Mouse (Mus musculus): ENCODE results near the gene Arfgef2.

The Arfgef2 gene

GRCm38 (mm10) chr2:166793542-166794214 is 11.7 kb upstream of the Arfgef2 start:
- ChIA-PET CTCF (interaction anchor here in 3 of 4 experiments (0.6 to 2.4 kb wide), 7 partner anchors 10 to 353 kb away, joined by 3 to 9 read pairs (median 6); no protein-coding TSS in a partner anchor), POLR2A (interaction anchor here in 2 of 4 experiments (0.5 to 3.2 kb wide), 14 partner anchors 9 to 223 kb away, joined by 3 to 18 read pairs (median 5); partner anchors contain the start of genes Arfgef2 (in 2 of the 2) and Cse1l (in 2 of the 2))

DNA sequence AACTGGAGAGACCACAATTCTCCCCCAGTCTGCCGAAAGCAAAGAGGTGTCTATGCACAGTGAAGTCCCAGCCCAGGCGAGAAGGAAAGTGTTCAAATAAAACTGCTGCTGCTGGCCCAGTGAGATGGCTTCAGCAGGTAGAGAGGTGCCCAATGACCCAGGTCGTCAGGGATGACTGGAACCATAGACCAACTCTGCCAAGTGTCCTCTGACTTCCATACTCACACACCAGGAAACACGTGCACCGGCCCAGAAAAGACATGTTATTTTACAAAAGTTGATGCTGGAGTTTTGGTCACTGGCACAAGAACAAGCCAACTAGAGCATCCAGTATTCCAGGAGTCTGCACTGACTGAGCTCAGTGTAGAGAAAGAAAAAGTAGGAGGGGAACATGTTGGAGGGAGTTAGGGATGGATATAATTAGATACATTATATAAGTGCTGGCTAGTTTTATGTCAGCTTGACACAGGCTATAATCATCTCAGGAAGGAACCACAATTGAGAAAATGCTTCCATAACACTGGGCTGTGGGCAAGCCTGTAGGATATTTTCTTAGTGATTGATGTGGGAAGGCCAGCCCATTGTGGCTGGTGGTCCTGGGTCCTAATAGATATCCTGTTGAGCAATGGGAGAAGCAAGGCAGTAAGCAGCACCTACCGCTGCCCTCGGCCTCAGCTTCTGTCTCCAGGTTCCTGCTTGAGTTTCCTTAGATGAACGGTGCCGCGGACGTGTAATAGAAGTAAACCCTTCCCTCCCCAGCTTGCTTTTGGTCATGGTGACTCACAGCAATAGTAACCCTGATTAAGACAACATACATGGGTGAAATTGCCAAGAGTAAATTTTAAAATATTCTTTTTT is 5.5 kb upstream of the Arfgef2 start:
- ChIA-PET CTCF (no interaction called here), POLR2A (interaction anchor here in 2 of 4 experiments (0.5 to 1.0 kb wide), 2 partner anchors 12 to 973 kb away, joined by 4 read pairs; no protein-coding TSS in a partner anchor)

DNA sequence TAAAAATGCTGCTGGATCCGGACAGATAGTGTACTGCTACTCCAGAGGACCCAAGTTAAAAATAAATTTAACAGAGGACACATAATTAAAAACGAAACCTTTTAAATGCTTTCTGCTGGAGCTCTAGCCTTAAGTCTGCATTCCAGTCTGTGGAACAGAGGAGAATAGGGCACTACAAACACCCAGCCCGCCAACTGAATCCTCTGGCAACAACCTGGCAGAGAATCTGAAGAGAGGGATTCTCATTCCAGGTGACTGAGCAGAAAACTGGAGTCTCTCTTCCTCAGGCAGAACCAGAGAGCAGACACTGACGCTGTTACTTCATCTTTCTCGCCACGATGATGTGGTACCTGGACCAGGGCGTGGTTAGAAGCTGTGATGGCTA is 4.9 kb upstream of the Arfgef2 start:
- ChIA-PET CTCF (no interaction called here), POLR2A (interaction anchor here in 2 of 4 experiments (0.5 to 1.0 kb wide), 2 partner anchors 13 to 973 kb away, joined by 4 read pairs; no protein-coding TSS in a partner anchor)

DNA sequence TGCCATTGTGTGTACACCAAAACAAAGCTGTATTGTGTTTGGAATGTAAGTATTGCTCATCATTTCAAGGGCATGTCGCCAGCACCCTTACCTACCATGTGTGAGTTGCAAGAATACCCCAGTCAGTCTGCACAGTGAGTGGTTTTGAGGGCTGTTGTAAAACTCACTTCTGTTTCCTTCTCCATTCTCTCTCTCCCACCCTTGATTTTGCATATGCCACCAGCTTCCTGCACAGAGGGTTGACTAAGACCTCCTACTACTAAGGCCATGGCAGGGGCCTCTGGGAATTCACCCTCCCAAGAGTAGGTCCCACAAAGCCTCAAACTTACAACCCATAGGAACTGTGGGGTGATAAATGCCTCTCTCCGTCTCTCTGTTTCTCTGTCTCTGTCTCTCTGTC is 4.0 kb upstream of the Arfgef2 start:
- POLR2A ChIA-PET, result no interaction called here
- CTCF ChIA-PET, result no interaction called here

DNA sequence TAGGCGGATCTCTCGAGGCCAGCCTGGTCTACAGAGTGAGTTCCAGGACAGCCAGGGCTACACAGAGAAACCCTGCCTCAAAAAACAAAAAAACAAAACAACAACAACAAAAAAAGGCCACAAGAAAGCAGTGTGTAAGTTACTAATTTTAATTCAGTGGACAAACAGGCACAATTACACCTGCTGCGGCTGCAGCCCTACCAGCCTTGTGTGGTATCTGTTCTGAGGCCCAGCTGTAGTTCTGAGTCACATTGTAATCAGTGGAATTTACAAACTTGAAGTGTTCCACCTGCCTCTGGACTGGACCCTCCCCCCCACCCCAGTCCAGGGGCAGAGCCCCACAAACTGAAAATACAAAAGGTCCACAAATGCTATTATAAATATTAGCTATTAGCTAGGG is 2.1 kb upstream of the Arfgef2 start:
- ChIA-PET CTCF (interaction anchor here in 2 of 4 experiments (0.6 to 1.5 kb wide), 2 partner anchors 11 to 129 kb away, joined by 3 to 4 read pairs; partner anchors contain the start of gene Trp53rkb (in 1 of the 2)), POLR2A (interaction anchor here in 3 of 4 experiments (0.7 to 2.7 kb wide), 7 partner anchors 11 to 587 kb away, joined by 3 to 18 read pairs (median 3); partner anchors contain the start of gene Trp53rkb (in 1 of the 3))

- CTCF ChIA-PET, result interaction anchor here (0.5 to 1.3 kb wide), 9 partner anchors 14 to 668 kb away, joined by 3 to 8 read pairs (median 3); partner anchors contain the start of gene Trp53rkb (in 1 of the 4)
- POLR2A ChIA-PET, result interaction anchor here (0.6 to 3.6 kb wide), 57 partner anchors 10 to 995 kb away, joined by 3 to 37 read pairs (median 3); partner anchors contain the start of genes Cse1l (in 2 of the 4), Trp53rkb (in 2 of the 4), Prex1 (in 1 of the 4) and Znfx1 (in 1 of the 4)
Measured at GRCm38 (mm10) chr2:166806173-166806705, 851 bp downstream of the Arfgef2 start.

GRCm38 (mm10) chr2:166806813-166807212 is 1.4 kb downstream of the Arfgef2 start:
- CTCF ChIA-PET, result interaction anchor here in 1 of 4 experiments (0.5 kb wide), 1 partner anchor 98 kb away, joined by 3 read pairs; no protein-coding TSS in a partner anchor
- POLR2A ChIA-PET, result interaction anchor here in 2 of 4 experiments (1.1 to 3.6 kb wide), 17 partner anchors 10 to 194 kb away, joined by 3 to 37 read pairs (median 5); partner anchors contain the start of genes Cse1l (in 2 of the 2) and Trp53rkb (in 1 of the 2)

GRCm38 (mm10) chr2:166809499-166809898 is 4.1 kb downstream of the Arfgef2 start:
- CTCF ChIA-PET, result interaction anchor here in 1 of 4 experiments (1.2 kb wide), 1 partner anchor 28 kb away, joined by 3 read pairs; no protein-coding TSS in a partner anchor
- POLR2A ChIA-PET, result interaction anchor here in 2 of 4 experiments (1.3 to 1.8 kb wide), 2 partner anchors 10 to 18 kb away, joined by 4 to 15 read pairs; no protein-coding TSS in a partner anchor

- ChIA-PET POLR2A (interaction anchor here in 3 of 4 experiments (0.6 to 1.8 kb wide), 8 partner anchors 9 to 1000 kb away, joined by 3 to 15 read pairs (median 4); no protein-coding TSS in a partner anchor), CTCF (interaction anchor here in 2 of 4 experiments (1.0 to 1.2 kb wide), 2 partner anchors 29 to 44 kb away, joined by 3 read pairs; no protein-coding TSS in a partner anchor)
Measured at GRCm38 (mm10) chr2:166810821-166811220, 5.4 kb downstream of the Arfgef2 start.

DNA sequence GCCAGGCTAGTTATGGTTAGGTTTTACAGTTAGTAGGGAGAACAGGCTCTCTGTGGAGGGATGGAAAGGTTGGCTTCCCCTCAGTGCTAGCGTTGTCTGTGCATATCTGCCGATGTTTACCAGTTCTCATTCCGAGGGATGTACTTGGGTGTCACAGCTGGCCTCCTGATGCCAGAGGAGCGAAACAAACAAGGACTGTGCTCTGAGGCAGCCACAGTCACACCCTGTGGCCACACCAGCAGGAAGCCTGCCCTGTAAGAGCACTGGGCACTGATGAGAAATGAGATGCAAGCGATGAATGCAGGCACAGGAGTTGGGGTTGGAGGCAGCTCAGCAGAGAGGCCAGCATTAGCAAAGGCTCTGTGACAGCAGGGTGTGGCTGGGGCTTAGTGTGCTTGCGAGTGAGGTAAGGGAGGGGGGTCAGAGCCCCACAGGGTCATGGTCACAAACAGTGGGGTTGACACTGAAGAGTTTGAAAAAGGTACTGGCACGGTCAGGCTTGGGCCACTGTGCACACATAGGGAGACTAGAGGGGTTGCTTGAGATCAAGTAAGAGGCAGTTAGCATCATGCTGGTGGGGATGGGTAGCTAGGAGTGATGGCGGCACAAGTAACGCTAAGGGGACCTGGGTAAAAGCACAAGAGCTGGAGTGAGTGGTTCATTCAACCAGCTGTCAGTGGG is 13.2 kb downstream of the Arfgef2 start:
- ChIA-PET CTCF (interaction anchor here in 2 of 4 experiments (0.5 to 1.4 kb wide), 5 partner anchors 27 to 762 kb away, joined by 3 to 5 read pairs (median 3); no protein-coding TSS in a partner anchor), POLR2A (interaction anchor here in 3 of 4 experiments (0.6 to 3.9 kb wide), 10 partner anchors 8 to 27 kb away, joined by 3 to 37 read pairs (median 6); partner anchors contain the start of genes Arfgef2 (in 2 of the 3) and Trp53rkb (in 1 of the 3))

DNA sequence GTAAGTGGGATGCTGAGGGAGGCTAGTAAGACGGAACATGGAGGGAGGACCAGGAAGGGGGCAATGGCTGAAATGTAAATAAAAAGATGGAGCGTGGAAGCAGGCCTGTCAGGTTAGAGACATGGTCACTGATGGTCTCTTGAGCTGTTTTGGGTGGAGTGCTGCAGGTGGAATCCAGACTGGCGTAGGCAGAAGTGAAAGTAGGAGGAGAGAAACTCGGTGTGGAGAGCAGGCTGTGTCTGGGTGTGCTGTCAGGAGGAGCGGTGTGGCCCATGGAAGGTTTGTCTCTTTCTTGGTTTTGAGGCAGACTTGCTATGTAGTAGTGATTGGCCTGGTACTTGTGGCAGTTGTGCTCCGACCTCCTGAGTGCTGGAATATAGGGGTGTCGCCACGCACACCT is 14.5 kb downstream of the Arfgef2 start:
- ChIA-PET CTCF (interaction anchor here in 2 of 4 experiments (0.6 to 1.4 kb wide), 3 partner anchors 35 to 1103 kb away, joined by 3 read pairs; no protein-coding TSS in a partner anchor), POLR2A (interaction anchor here in 3 of 4 experiments (0.6 to 3.9 kb wide), 8 partner anchors 9 to 105 kb away, joined by 3 to 37 read pairs (median 8); partner anchors contain the start of gene Arfgef2 (in 3 of the 3))

GRCm38 (mm10) chr2:166820844-166821243 is 15.5 kb downstream of the Arfgef2 start:
- ChIA-PET CTCF (interaction anchor here in 1 of 4 experiments (0.8 kb wide), 1 partner anchor 29 kb away, joined by 3 read pairs; no protein-coding TSS in a partner anchor), POLR2A (interaction anchor here in 3 of 4 experiments (0.6 to 3.9 kb wide), 12 partner anchors 10 to 662 kb away, joined by 3 to 37 read pairs (median 6); partner anchors contain the start of genes Arfgef2 (in 3 of the 3) and Cse1l (in 1 of the 3))

DNA sequence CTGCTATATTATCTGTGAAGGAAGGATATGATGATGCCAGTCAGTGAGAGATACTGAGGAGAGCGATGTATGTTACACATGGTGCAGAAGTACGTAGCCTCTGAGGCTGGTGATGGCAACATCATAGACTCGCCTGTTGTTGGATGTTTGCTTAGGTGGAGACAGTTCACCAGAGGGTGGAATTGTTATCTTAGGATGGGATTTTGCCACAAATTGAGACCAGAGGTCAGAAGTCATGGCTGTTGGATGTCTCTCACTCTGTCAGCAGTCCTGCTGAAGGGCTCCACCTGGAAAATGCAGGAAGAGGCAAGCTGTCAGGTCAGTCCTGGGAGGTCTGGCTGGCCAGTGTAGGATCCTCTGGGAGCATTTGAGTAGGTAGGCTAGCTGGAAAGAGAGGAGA is 16.0 kb downstream of the Arfgef2 start:
- ChIA-PET CTCF (interaction anchor here in 2 of 4 experiments (0.5 to 0.8 kb wide), 2 partner anchors 29 to 739 kb away, joined by 3 to 5 read pairs; no protein-coding TSS in a partner anchor), POLR2A (interaction anchor here in 2 of 4 experiments (0.6 to 2.6 kb wide), 5 partner anchors 15 to 663 kb away, joined by 3 to 13 read pairs (median 5); partner anchors contain the start of genes Arfgef2 (in 1 of the 2) and Cse1l (in 1 of the 2))

- ChIA-PET CTCF (interaction anchor here in 2 of 4 experiments (0.5 to 0.6 kb wide), 2 partner anchors 330 to 740 kb away, joined by 3 to 5 read pairs; no protein-coding TSS in a partner anchor), POLR2A (interaction anchor here in 3 of 4 experiments (0.6 to 1.9 kb wide), 5 partner anchors 11 to 88 kb away, joined by 3 to 10 read pairs (median 4); no protein-coding TSS in a partner anchor)
Measured at GRCm38 (mm10) chr2:166822119-166822826, 16.9 kb downstream of the Arfgef2 start.

DNA sequence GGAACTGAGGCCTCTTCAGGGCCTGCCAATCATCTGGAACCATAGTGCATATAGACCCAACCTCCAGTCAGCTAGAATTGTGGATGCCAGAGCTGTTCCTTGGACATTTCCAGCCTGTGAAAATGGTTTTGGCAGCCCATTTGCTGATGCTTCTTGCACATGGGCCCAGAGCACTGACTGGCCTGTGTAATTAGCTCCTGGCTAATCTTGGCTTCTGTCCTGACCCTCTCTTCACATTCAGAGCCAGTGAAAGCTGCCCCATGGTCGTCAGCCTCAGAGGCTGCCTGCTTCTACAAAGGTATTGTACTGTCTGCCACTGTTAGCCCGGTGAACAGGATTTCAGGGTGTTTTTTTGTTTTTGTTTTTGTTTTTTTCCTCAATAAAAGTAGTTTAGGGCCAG is 17.5 kb downstream of the Arfgef2 start:
- CTCF ChIA-PET, result interaction anchor here in 1 of 4 experiments (0.6 kb wide), 1 partner anchor 331 kb away, joined by 3 read pairs; no protein-coding TSS in a partner anchor
- POLR2A ChIA-PET, result interaction anchor here in 2 of 4 experiments (0.6 to 1.8 kb wide), 6 partner anchors 10 to 724 kb away, joined by 3 to 4 read pairs (median 3); no protein-coding TSS in a partner anchor

DNA sequence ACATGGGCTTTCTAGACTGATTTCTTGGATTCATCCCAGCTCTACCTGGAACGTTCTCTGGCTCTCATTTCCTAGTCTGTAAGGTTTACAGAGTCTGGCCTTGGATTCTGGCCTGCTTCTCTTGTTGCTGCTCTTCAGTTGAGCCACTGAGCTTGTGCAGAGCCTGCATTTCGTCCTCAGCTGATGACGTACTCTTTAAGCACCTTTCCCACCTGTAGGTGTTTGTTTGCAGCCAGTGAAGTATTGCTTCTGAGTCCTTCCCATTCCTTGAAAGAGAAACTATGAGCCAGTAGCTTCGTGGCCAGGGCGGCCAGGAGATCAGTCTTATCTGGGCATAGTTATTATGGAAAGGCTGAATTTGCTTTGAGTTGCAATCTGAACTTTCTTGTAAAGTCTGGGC is 19.0 kb downstream of the Arfgef2 start:
- ChIA-PET POLR2A (interaction anchor here in 2 of 4 experiments (0.6 to 1.8 kb wide), 6 partner anchors 12 to 20 kb away, joined by 3 to 4 read pairs (median 3); no protein-coding TSS in a partner anchor), CTCF (interaction anchor here in 1 of 4 experiments (0.9 kb wide), 1 partner anchor 43 kb away, joined by 3 read pairs; no protein-coding TSS in a partner anchor)
